Comparison of ENCODE assay signal across 12 mouse cellular contexts in genomic region chr14:47532496-47532895, GRCm38 (mm10). TPM values are rescaled to one million over a fixed set of nuclear protein-coding genes. Genes with fewer than 3 reads are reported as not detected.
DNase-seq lines count a peak whose midpoint lies in the region; ATAC-seq lines count a peak whose summit lies in the region.
"Had no signal": no experiment of that assay in that cellular context is flagged by ENCODE, and none has a peak within 500 bp of the region (broad histone marks: within the 10 kb centered on the region; RNA-seq: fewer than 3 reads in every experiment).

No protein-coding gene starts in this region.

- DNase-seq in heart, adult 11 months, result no peak
- DNase-seq in 3134 (ENCODE audit: extremely low read depth, insufficient read length, low spot score) (peak; percentile 15), NIH3T3 (ENCODE audit: low read depth) (peak; percentile 45)
- DNase-seq in testis, postnatal 10 days (ENCODE audit: low spot score), result no peak
- DNase-seq in forebrain, embryonic 10.5 days (ENCODE audit: extremely low spot score, low spot score), result no peak
- DNase-seq: cerebellum, adult 18-20 months; embryo, embryonic 11 days; gastrocnemius, postnatal 36 days; kidney, postnatal 14 days; lung, postnatal 10 days had no signal

- ATAC-seq in heart, embryonic 13.5 days (ENCODE audit: extremely low read depth, insufficient number of reproducible peaks, low FRiP score, low TSS enrichment), result no peak
- no peak for ATAC-seq in liver, embryonic 16.5 days (ENCODE audit: low read depth)

- H3K27me3 ChIP-seq in heart, embryonic 13.5 days (replicated peaks), result no peaks in the 10 kb centered on the region
- H3K27me3 ChIP-seq in liver, embryonic 16.5 days (ENCODE audit: control insufficient read depth, insufficient read depth, low read depth, low read length), result no peaks in the 10 kb centered on the region
- H3K27me3 ChIP-seq in forebrain, embryonic 10.5 days (ENCODE audit: poor library complexity, severe bottlenecking), result no peaks in the 10 kb centered on the region

- 73% methylated on average over 1 of the region's 1 CpGs for WGBS in heart, embryonic 13.5 days
- 57% methylated on average over 1 of the region's 1 CpGs for WGBS in liver, embryonic 16.5 days (ENCODE audit: insufficient replicate concordance)
- 88% methylated on average over 1 of the region's 1 CpGs for WGBS in forebrain, embryonic 10.5 days

- peak overlapping the region; percentile 79 for H3K27ac ChIP-seq in heart, embryonic 13.5 days (replicated peaks)
- H3K27ac ChIP-seq in liver, embryonic 16.5 days (ENCODE audit: low read length), result peak overlapping the region; percentile 98
- H3K27ac ChIP-seq in forebrain, embryonic 10.5 days, result no peak overlapping the region

- no peak overlapping the region for H3K4me3 ChIP-seq in heart, embryonic 13.5 days
- H3K4me3 ChIP-seq in liver, embryonic 16.5 days (ENCODE audit: low read depth, low read length), result no peak overlapping the region
- H3K4me3 ChIP-seq in forebrain, embryonic 10.5 days, result no peak overlapping the region

- H3K4me2 ChIP-seq in heart, embryonic 13.5 days, result no peak overlapping the region; the same call in 1 of the 2 replicates
- H3K4me2 ChIP-seq in liver, embryonic 16.5 days (ENCODE audit: low read depth, low read length), result no peak overlapping the region

- H3K9me3 ChIP-seq in heart, embryonic 13.5 days, result no peaks in the 10 kb centered on the region
- H3K9me3 ChIP-seq in liver, embryonic 16.5 days (replicated peaks; ENCODE audit: control insufficient read depth, low read length), result no peaks in the 10 kb centered on the region
- no peaks in the 10 kb centered on the region for H3K9me3 ChIP-seq in forebrain, embryonic 10.5 days

- H3K4me1 ChIP-seq in heart, embryonic 13.5 days, result peaks cover 31% of the 10 kb centered on the region
- H3K4me1 ChIP-seq in liver, embryonic 16.5 days (ENCODE audit: control insufficient read depth, low read depth, low read length), result peaks cover 57% of the 10 kb centered on the region
- H3K4me1 ChIP-seq in forebrain, embryonic 10.5 days, result peaks cover 9% of the 10 kb centered on the region

- no peak overlapping the region for H3K9ac ChIP-seq in heart, embryonic 13.5 days
- H3K9ac ChIP-seq in liver, embryonic 16.5 days (ENCODE audit: low read depth, low read length), result peak overlapping the region; percentile 46

- peaks cover 29% of the 10 kb centered on the region for H3K36me3 ChIP-seq in heart, embryonic 13.5 days
- H3K36me3 ChIP-seq in liver, embryonic 16.5 days (ENCODE audit: control insufficient read depth, insufficient read depth), result peaks cover 13% of the 10 kb centered on the region; the same call in 1 of the 2 replicates
- H3K36me3 ChIP-seq in forebrain, embryonic 10.5 days (replicated peaks), result peaks cover 29% of the 10 kb centered on the region

RNA-seq across cellular contexts. Expression of gene Atg14, which starts 38.0 kb away (rescaled TPM):
- polyA plus RNA-seq in heart, embryonic 13.5 days (2015; fragmentation: Nextera tagmentation; extraction: Ambion mirVana), result 9.1 and 11.0 TPM in 2 replicates
- 9.4 and 9.7 TPM in 2 replicates for polyA plus RNA-seq in liver, embryonic 16.5 days (2015; fragmentation: Nextera tagmentation; extraction: Ambion mirVana)
- 16.3 and 16.5 TPM in 2 replicates for polyA plus RNA-seq in forebrain, embryonic 10.5 days (2016; fragmentation: Nextera tagmentation; extraction: Ambion mirVana)

Comparison
In these comparisons a context has a peak if more than half of its experiments do, and no peak if none do; other contexts are left out.
1. DNase-seq: peak in 3134 (single experiment) and NIH3T3 (single experiment); none in heart, adult 11 months (single experiment), testis, postnatal 10 days (single experiment) and forebrain, embryonic 10.5 days (single experiment).